Mouse (Mus musculus): ENCODE measurements around the gene Plekhg2.

DNA sequence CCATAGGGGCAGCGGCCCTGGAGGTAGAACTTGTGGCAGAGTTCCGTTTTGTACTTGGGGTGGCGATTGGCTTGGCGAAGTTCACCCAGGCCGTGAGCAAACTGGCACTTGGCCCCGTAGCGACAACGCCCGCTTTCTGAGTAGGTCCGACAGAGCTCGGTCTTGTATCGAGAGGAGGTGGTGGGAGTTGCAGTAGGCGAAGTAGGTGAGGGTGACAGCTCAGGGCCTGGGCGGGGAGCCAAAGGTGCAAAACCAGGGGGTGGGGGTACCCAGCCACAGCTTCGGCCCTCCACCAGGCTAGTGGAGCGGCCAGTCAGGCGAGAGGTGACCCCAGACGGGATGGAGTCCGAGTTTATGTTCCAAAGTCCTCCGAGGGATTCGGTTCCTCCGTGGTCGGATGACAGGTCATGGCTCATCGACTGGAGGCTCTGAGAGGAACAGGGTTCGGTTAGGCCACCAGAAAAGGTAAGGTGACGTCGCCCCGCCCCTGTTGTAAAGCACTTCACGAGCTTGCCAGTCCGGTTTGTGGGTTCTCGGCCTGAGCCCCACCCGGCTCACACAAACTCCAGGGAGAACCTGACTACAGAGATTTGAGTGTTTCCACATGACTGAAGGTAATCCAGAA lies 5.8 kb upstream of the Plekhg2 start:
- no peak for TF ChIP-seq CTCF (IDR thresholded peaks at IDR 0.05; ENCODE audit: low read depth, low read length)
- TF ChIP-seq POLR2AphosphoS5 (IDR thresholded peaks at IDR 0.05; ENCODE audit: insufficient replicate concordance, low read depth, low read length), result no peak

Data from G1E (cell line).